Mouse (Mus musculus) megakaryocyte, embryonic 14.5 days (primary cell): ENCODE measurements at regions not wholly inside any gene's neighbourhood (a gene's known extent, or its start where the extent isn't known, plus 50 kb on each side); places are given as distances from the start of the nearest gene placed in this dataset.

Experiments used
- FLI1 ChIP-seq: IDR thresholded peaks from 2 replicates; pipeline ENCODE4 v1.6.1; 2012; ENCODE audit warnings: low read length, inconsistent platforms, mixed read lengths
- GATA1 ChIP-seq: IDR thresholded peaks from 3 replicates; pipeline ENCODE4 v1.6.1; 2012; ENCODE audit warnings: mixed read lengths, low read length, inconsistent platforms, borderline replicate concordance

GRCm38 (mm10) chr8:9139059-9139620 lies 448.8 kb upstream of the Arglu1 start:
- TF ChIP-seq GATA1 (no peak), FLI1 (no peak)
